ENCODE assay signal across 1 mouse cellular context in genomic region chr10:128175302-128175701, GRCm38 (mm10).
A peak's percentile ranks its signal among the peaks of the same experiment; 100 is the strongest.
TF ChIP-seq lines count a peak whose summit lies in the region.

No protein-coding gene starts in this region.

TF ChIP-seq in CH12.LX, 34 proteins besides CTCF, POLR2A, EP300 and RAD21 (continued from another document):
- peak; percentile 83 for TF ChIP-seq MYC (IDR thresholded peaks at IDR 0.05; ENCODE audit: low read depth, low read length)
- no peak for TF ChIP-seq ZMIZ1 (IDR thresholded peaks at IDR 0.05; ENCODE audit: low read depth, low read length)
- no peak for TF ChIP-seq SMC3 (IDR thresholded peaks at IDR 0.05; ENCODE audit: low read depth, low read length)
- TF ChIP-seq SIN3A (IDR thresholded peaks at IDR 0.05; ENCODE audit: low read length) = peak; percentile 33; the same call in 1 of the 2 replicates
- TF ChIP-seq ZNF384 (IDR thresholded peaks at IDR 0.05; ENCODE audit: low read depth, low read length) = no peak
- TF ChIP-seq CHD2 (IDR thresholded peaks at IDR 0.05; ENCODE audit: low read length) = no peak
- no peak for TF ChIP-seq E2F4 (IDR thresholded peaks at IDR 0.05; ENCODE audit: insufficient replicate concordance, low read depth, low read length)
- no peak for TF ChIP-seq JUN (IDR thresholded peaks at IDR 0.05; ENCODE audit: insufficient read depth, low read depth, low read length)
- TF ChIP-seq POLR2AphosphoS2 (IDR thresholded peaks at IDR 0.05; ENCODE audit: low read depth, low read length) = no peak
- peak; percentile 84 for TF ChIP-seq MAX (IDR thresholded peaks at IDR 0.05; ENCODE audit: low read length)
- TF ChIP-seq ETS1 (conservative IDR thresholded peaks at IDR 0.05; ENCODE audit: low read depth, low read length) = no peak
- no peak for TF ChIP-seq TBP (conservative IDR thresholded peaks at IDR 0.05; ENCODE audit: low read depth, low read length)
- no peak for TF ChIP-seq HCFC1 (IDR thresholded peaks at IDR 0.05; ENCODE audit: low read depth, low read length)
- TF ChIP-seq NELFE (IDR thresholded peaks at IDR 0.05; ENCODE audit: low read depth, low read length) = no peak
- TF ChIP-seq KAT2A (IDR thresholded peaks at IDR 0.05; ENCODE audit: insufficient replicate concordance, low read length) = no peak
- TF ChIP-seq GABPA (IDR thresholded peaks at IDR 0.05; ENCODE audit: insufficient replicate concordance, low read depth, low read length) = no peak
- no peak for TF ChIP-seq TCF12 (IDR thresholded peaks at IDR 0.05; ENCODE audit: low read depth, low read length)
- TF ChIP-seq RCOR1 (conservative IDR thresholded peaks at IDR 0.05; ENCODE audit: low read depth, low read length) = no peak
- TF ChIP-seq IRF4 (IDR thresholded peaks at IDR 0.05; ENCODE audit: low read depth, low read length) = no peak
- TF ChIP-seq MXI1 (IDR thresholded peaks at IDR 0.05; ENCODE audit: low read depth, low read length) = peak; percentile 87
- TF ChIP-seq PAX5 (IDR thresholded peaks at IDR 0.05; ENCODE audit: low read length) = no peak
- TF ChIP-seq USF1 (IDR thresholded peaks at IDR 0.05; ENCODE audit: low read depth, low read length) = no peak
- no peak for TF ChIP-seq CHD1 (IDR thresholded peaks at IDR 0.05; ENCODE audit: low read depth, low read length)
- TF ChIP-seq NRF1 (IDR thresholded peaks at IDR 0.05; ENCODE audit: low read depth, low read length) = no peak
- no peak for TF ChIP-seq USF2 (conservative IDR thresholded peaks at IDR 0.05; ENCODE audit: low read depth, low read length)
- TF ChIP-seq MEF2A (IDR thresholded peaks at IDR 0.05; ENCODE audit: borderline replicate concordance, low read depth, low read length) = no peak
